Mouse (Mus musculus) gastrocnemius, postnatal 36 days (tissue): Measurements from ENCODE around the gene Elmo3. TPM values are rescaled to one million over a fixed set of nuclear protein-coding genes. Genes with fewer than 3 reads are reported as not detected.
"Not testable (repeated sequence)": the region's sequence is repeated elsewhere in the genome, so short reads cannot be mapped to it uniquely, and the experiment has no call there.

Experiments
- DNase-seq, 2 experiments: peaks; one replicate each; pipeline ENCODE4 v3.0.0; 2022
- intact Hi-C: fragments of 180-260 bp; cut with DNase I; formaldehyde crosslinking; loops from one replicate; pipeline ENCODE4 v1.15.1; 2025
- total RNA-seq, 2 experiments: library from RNA; stranded (reverse); gene quantifications; 2 replicates each; pipeline ENCODE4 v1.2.3; 2021

Gene Elmo3
- total RNA-seq, 2 experiments from 2014 or later: 0.66 to 0.94 TPM

- intact Hi-C loops: no loop called here
- DNase-seq: no peak
Measured at GRCm38 (mm10) chr8:105275387-105275786, 30.0 kb upstream of the Elmo3 start.

GRCm38 (mm10) chr8:105275840-105276239 lies 29.6 kb upstream of the Elmo3 start, which contains the start of gene Nol3:
Gene Nol3, plus strand, starts transcription at chr8:105276140.
- DNase-seq: no peak
- intact Hi-C loops: no loop called here

- intact Hi-C loops: no loop called here
Measured at GRCm38 (mm10) chr8:105276292-105277120, 28.9 kb upstream of the Elmo3 start.

GRCm38 (mm10) chr8:105278911-105279334 lies 26.5 kb upstream of the Elmo3 start:
- peak; percentile 74 to 77 for DNase-seq

More at GRCm38 (mm10) chr8:105276292-105277120, 28.9 kb upstream of the Elmo3 start:
- peak in 1 of 2 experiments; percentile 63 for DNase-seq

GRCm38 (mm10) chr8:105280567-105280966 lies 24.8 kb upstream of the Elmo3 start:
- intact Hi-C loops: no loop called here
- DNase-seq: no peak

More at GRCm38 (mm10) chr8:105278911-105279334, 26.5 kb upstream of the Elmo3 start:
- intact Hi-C loops: no loop called here

GRCm38 (mm10) chr8:105281821-105282220 lies 23.6 kb upstream of the Elmo3 start:
- intact Hi-C loops: no loop called here
- no peak for DNase-seq

- intact Hi-C loops: no loop called here
- DNase-seq: no peak
Measured at GRCm38 (mm10) chr8:105282239-105282638, 23.2 kb upstream of the Elmo3 start.

GRCm38 (mm10) chr8:105283074-105283473 lies 22.3 kb upstream of the Elmo3 start:
- intact Hi-C loops: no loop called here
- peak in 1 of 2 experiments; percentile 53 for DNase-seq

- no peak for DNase-seq
- intact Hi-C loops: loop anchor here (5.0 kb wide), 1 partner anchor 33 kb away; no protein-coding TSS in a partner anchor
Measured at GRCm38 (mm10) chr8:105285514-105285913, 19.9 kb upstream of the Elmo3 start.

GRCm38 (mm10) chr8:105286907-105287306 lies 18.5 kb upstream of the Elmo3 start:
- DNase-seq: no peak
- intact Hi-C loops: loop anchor here (5.0 kb wide), 1 partner anchor 35 kb away; no protein-coding TSS in a partner anchor

- intact Hi-C loops: loop anchor here (5.0 kb wide), 1 partner anchor 36 kb away; no protein-coding TSS in a partner anchor
- no peak for DNase-seq
Measured at GRCm38 (mm10) chr8:105288231-105288630, 17.2 kb upstream of the Elmo3 start.

GRCm38 (mm10) chr8:105288958-105289732 lies 16.3 kb upstream of the Elmo3 start:
- intact Hi-C loops: loop anchor here (5.0 kb wide), 1 partner anchor 37 kb away; no protein-coding TSS in a partner anchor
- peak; percentile 87 to 90 for DNase-seq

- intact Hi-C loops: loop anchor here (5.0 kb wide), 1 partner anchor 38 kb away; no protein-coding TSS in a partner anchor
- no peak for DNase-seq
Measured at GRCm38 (mm10) chr8:105289805-105290460, 15.5 kb upstream of the Elmo3 start, which contains the start of gene 4931428F04Rik. Gene 4931428F04Rik, minus strand, starts transcription at chr8:105289864.

GRCm38 (mm10) chr8:105290554-105291314 lies 14.7 kb upstream of the Elmo3 start:
- intact Hi-C loops: no loop called here

GRCm38 (mm10) chr8:105291364-105291763 lies 14.0 kb upstream of the Elmo3 start:
- intact Hi-C loops, DNase-seq: not testable (repeated sequence)

More at GRCm38 (mm10) chr8:105290554-105291314, 14.7 kb upstream of the Elmo3 start:
- peak; percentile 79 to 89 for DNase-seq

GRCm38 (mm10) chr8:105291802-105292201 lies 13.6 kb upstream of the Elmo3 start:
- intact Hi-C loops, DNase-seq: not testable (repeated sequence)

- intact Hi-C loops: no loop called here
- DNase-seq: no peak
Measured at GRCm38 (mm10) chr8:105292471-105292870, 12.9 kb upstream of the Elmo3 start.

GRCm38 (mm10) chr8:105293405-105293804 lies 12.0 kb upstream of the Elmo3 start:
- intact Hi-C loops: no loop called here
- DNase-seq: no peak

GRCm38 (mm10) chr8:105294776-105295175 lies 10.6 kb upstream of the Elmo3 start:
- intact Hi-C loops: no loop called here
- DNase-seq: no peak
